Mouse (Mus musculus) testis, adult 2 months (tissue): ENCODE measurements around the gene Lingo1.

ENCODE experiments used
- CTCF ChIP-seq: fragments of 200-500 bp; IDR thresholded peaks from 2 replicates; pipeline ENCODE4 v1.5.1; 2012; ENCODE audit warnings: low read depth, mild to moderate bottlenecking, inconsistent platforms, low read length, moderate library complexity; ENCODE audit not compliant: control insufficient read depth, insufficient read depth, insufficient replicate concordance
- POLR2A ChIP-seq: fragments of 200-500 bp; IDR thresholded peaks from 2 replicates; pipeline ENCODE4 v1.6.1; 2012; ENCODE audit warnings: low read depth, mild to moderate bottlenecking, inconsistent platforms, low read length, moderate library complexity; ENCODE audit not compliant: control insufficient read depth

DNA sequence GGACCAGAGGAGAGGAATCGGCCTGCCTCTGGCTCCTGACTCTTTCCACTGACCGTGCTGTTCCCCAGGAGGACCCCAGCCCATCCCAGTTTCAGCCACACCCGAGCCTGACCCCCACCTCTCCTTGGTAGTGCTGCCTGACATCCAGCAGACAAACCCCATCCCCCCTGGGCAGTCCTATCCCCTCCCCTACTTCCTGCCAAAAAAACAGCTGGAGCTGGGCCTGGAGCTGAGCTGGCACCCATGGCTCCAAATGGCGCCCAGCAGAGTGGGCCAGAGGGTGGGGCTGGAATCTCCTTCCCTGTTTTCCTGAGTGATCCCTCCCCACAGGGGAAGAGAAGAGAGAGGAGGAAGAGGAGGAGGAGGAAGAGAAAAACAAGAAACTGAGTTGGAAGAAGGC, 177.6 kb downstream of the Lingo1 start:
- TF ChIP-seq CTCF = no peak
- no peak for TF ChIP-seq POLR2A
